Mouse (Mus musculus): ENCODE data around the gene Ccr10. TPM values are rescaled to one million over a fixed set of nuclear protein-coding genes. Genes with fewer than 3 reads are reported as not detected.

The Ccr10 gene
- polyA plus RNA-seq, 1 experiment: not detected

Other genes with a start within 250 kb of the Ccr10 start
- 31.2 and 39.8 TPM in 2 replicates for gene Stat3, start 235.9 kb downstream of the Ccr10 start, polyA plus RNA-seq (2011; ENCODE audit: insufficient read depth, insufficient read length, low read depth, missing spikeins)
- 78.5 and 79.8 TPM in 2 replicates for gene Cavin1, start 204.6 kb downstream of the Ccr10 start, polyA plus RNA-seq (2011; ENCODE audit: insufficient read depth, insufficient read length, low read depth, missing spikeins)
- gene Atp6v0a1, start 166.0 kb downstream of the Ccr10 start, polyA plus RNA-seq (2011; ENCODE audit: insufficient read depth, insufficient read length, low read depth, missing spikeins): 33.7 and 37.5 TPM in 2 replicates
- 7.3 and 7.9 TPM in 2 replicates for gene Naglu, start 105.4 kb downstream of the Ccr10 start, polyA plus RNA-seq (2011; ENCODE audit: insufficient read depth, insufficient read length, low read depth, missing spikeins)
- gene Hsd17b1, start 97.0 kb downstream of the Ccr10 start, polyA plus RNA-seq (2011; ENCODE audit: insufficient read depth, insufficient read length, low read depth, missing spikeins): 1.0 TPM in 1 of 2 replicates, not detected in the other
- 21.7 and 24.5 TPM in 2 replicates for gene Coasy, start 92.9 kb downstream of the Ccr10 start, polyA plus RNA-seq (2011; ENCODE audit: insufficient read depth, insufficient read length, low read depth, missing spikeins)
- 40.5 and 44.8 TPM in 2 replicates for gene Mlx, start 88.2 kb downstream of the Ccr10 start, polyA plus RNA-seq (2011; ENCODE audit: insufficient read depth, insufficient read length, low read depth, missing spikeins)
- gene Psmc3ip, start 80.0 kb downstream of the Ccr10 start, polyA plus RNA-seq (2011; ENCODE audit: insufficient read depth, insufficient read length, low read depth, missing spikeins): 35.1 and 35.3 TPM in 2 replicates
- 32.3 and 33.6 TPM in 2 replicates for gene Retreg3, start 55.5 kb downstream of the Ccr10 start, polyA plus RNA-seq (2011; ENCODE audit: insufficient read depth, insufficient read length, low read depth, missing spikeins)
- gene Tubg1, start 55.5 kb downstream of the Ccr10 start, polyA plus RNA-seq (2011; ENCODE audit: insufficient read depth, insufficient read length, low read depth, missing spikeins): 55.3 and 60.5 TPM in 2 replicates
- gene Tubg2, start 19.5 kb downstream of the Ccr10 start, polyA plus RNA-seq (2011; ENCODE audit: insufficient read depth, insufficient read length, low read depth, missing spikeins): 1.9 and 3.0 TPM in 2 replicates
- 0.15 and 0.37 TPM in 2 replicates for gene Cntnap1, start 4.9 kb downstream of the Ccr10 start, polyA plus RNA-seq (2011; ENCODE audit: insufficient read depth, insufficient read length, low read depth, missing spikeins)
- gene Plekhh3, start 4.1 kb downstream of the Ccr10 start, polyA plus RNA-seq (2011; ENCODE audit: insufficient read depth, insufficient read length, low read depth, missing spikeins): 2.5 and 4.4 TPM in 2 replicates
- gene Ezh1, start 51.0 kb upstream of the Ccr10 start, polyA plus RNA-seq (2011; ENCODE audit: insufficient read depth, insufficient read length, low read depth, missing spikeins): 42.8 and 49.9 TPM in 2 replicates
- 3.4 and 4.9 TPM in 2 replicates for gene Ramp2, start 70.6 kb upstream of the Ccr10 start, polyA plus RNA-seq (2011; ENCODE audit: insufficient read depth, insufficient read length, low read depth, missing spikeins)
- gene Vps25, start 78.3 kb upstream of the Ccr10 start, polyA plus RNA-seq (2011; ENCODE audit: insufficient read depth, insufficient read length, low read depth, missing spikeins): 135 and 143 TPM in 2 replicates
- gene Wnk4, start 85.1 kb upstream of the Ccr10 start, polyA plus RNA-seq (2011; ENCODE audit: insufficient read depth, insufficient read length, low read depth, missing spikeins): 0.85 and 0.96 TPM in 2 replicates
- gene Cntd1, start 103.6 kb upstream of the Ccr10 start, polyA plus RNA-seq (2011; ENCODE audit: insufficient read depth, insufficient read length, low read depth, missing spikeins): 14.6 and 14.9 TPM in 2 replicates
- gene Coa3, start 103.7 kb upstream of the Ccr10 start, polyA plus RNA-seq (2011; ENCODE audit: insufficient read depth, insufficient read length, low read depth, missing spikeins): 44.8 and 53.0 TPM in 2 replicates
- gene Becn1, start 126.8 kb upstream of the Ccr10 start, polyA plus RNA-seq (2011; ENCODE audit: insufficient read depth, insufficient read length, low read depth, missing spikeins): 48.2 and 53.0 TPM in 2 replicates
- gene Psme3, start 140.8 kb upstream of the Ccr10 start, polyA plus RNA-seq (2011; ENCODE audit: insufficient read depth, insufficient read length, low read depth, missing spikeins): 161 and 168 TPM in 2 replicates
- gene Aoc2, start 149.6 kb upstream of the Ccr10 start, polyA plus RNA-seq (2011; ENCODE audit: insufficient read depth, insufficient read length, low read depth, missing spikeins): 3.5 and 5.8 TPM in 2 replicates
- gene Aoc3, start 155.2 kb upstream of the Ccr10 start, polyA plus RNA-seq (2011; ENCODE audit: insufficient read depth, insufficient read length, low read depth, missing spikeins): 0.84 and 0.94 TPM in 2 replicates
- gene G6pc, start 192.1 kb upstream of the Ccr10 start, polyA plus RNA-seq (2011; ENCODE audit: insufficient read depth, insufficient read length, low read depth, missing spikeins): not detected in 2 replicates
- 45.2 and 45.4 TPM in 2 replicates for gene Aarsd1, start 242.2 kb upstream of the Ccr10 start, polyA plus RNA-seq (2011; ENCODE audit: insufficient read depth, insufficient read length, low read depth, missing spikeins)
- gene Gm27029, start 249.4 kb upstream of the Ccr10 start, polyA plus RNA-seq (2011; ENCODE audit: insufficient read depth, insufficient read length, low read depth, missing spikeins): 8.8 and 9.4 TPM in 2 replicates
- gene Rundc1, start 249.6 kb upstream of the Ccr10 start, polyA plus RNA-seq (2011; ENCODE audit: insufficient read depth, insufficient read length, low read depth, missing spikeins): 5.4 and 5.8 TPM in 2 replicates
- gene Ptges3l, start 249.9 kb upstream of the Ccr10 start, polyA plus RNA-seq (2011; ENCODE audit: insufficient read depth, insufficient read length, low read depth, missing spikeins): not detected in 2 replicates

Measured in ES-Bruce4 (cell line).